Mouse (Mus musculus) brain, embryonic 14.5 days (tissue): ENCODE measurements around the gene Krtap6-2.

ENCODE experiments used
- CTCF ChIP-seq: fragments of 200-500 bp; IDR thresholded peaks from 2 replicates; pipeline ENCODE4 v1.5.1; 2012; ENCODE audit warnings: inconsistent platforms, mild to moderate bottlenecking, moderate library complexity, borderline replicate concordance; ENCODE audit not compliant: insufficient read depth, insufficient read length; ENCODE audit errors: extremely low read depth
- POLR2A ChIP-seq: fragments of 200-500 bp; IDR thresholded peaks from 2 replicates; pipeline ENCODE4 v1.6.1; 2012; ENCODE audit warnings: mild to moderate bottlenecking, inconsistent platforms, borderline replicate concordance; ENCODE audit not compliant: poor library complexity, insufficient read depth, insufficient read length, severe bottlenecking; ENCODE audit errors: extremely low read depth

- TF ChIP-seq CTCF (no peak), POLR2A (no peak)
Observed at GRCm38 (mm10) chr16:89461189-89461588, 41.3 kb upstream of the Krtap6-2 start.
